ENCODE assay signal across 8 mouse cellular contexts in the genomic region with DNA sequence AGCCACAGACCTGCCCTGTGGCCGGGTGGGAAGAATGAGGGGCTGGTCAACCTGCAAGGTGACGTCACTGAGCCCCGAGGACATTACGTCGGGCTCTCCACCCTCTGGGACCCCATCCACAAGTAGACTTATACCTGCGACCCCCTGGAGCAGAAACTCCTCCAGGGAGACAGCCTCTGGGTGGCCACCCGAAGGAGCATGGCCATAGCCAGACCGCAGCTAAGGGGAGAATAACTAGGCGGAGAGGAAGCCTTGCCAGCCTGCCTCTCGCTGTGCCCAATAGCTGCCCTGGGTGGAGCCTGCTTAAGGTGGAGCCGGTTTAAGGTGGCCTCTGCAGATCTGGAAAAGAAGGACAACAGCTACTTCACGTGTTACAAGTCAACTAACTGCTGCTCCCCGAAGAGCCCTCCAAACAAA. TPM values are rescaled to one million over a fixed set of nuclear protein-coding genes. Genes with fewer than 3 reads are reported as not detected.
DNase-seq lines count a peak whose midpoint lies in the region; ATAC-seq and TF ChIP-seq lines count a peak whose summit lies in the region.

A gene (minus strand): TSS at position 270 of the 417 bp plus-strand sequence.

- 0 out of 2 replicates have a peak, but pooled peaks cover 5% of the 10 kb centered on the region for H3K9me3 ChIP-seq in heart, embryonic 12.5 days (replicated peaks)
- H3K9me3 ChIP-seq in kidney, embryonic 16.5 days (ENCODE audit: low read length), result no peaks in the 10 kb centered on the region
- H3K9me3 ChIP-seq in lung, postnatal 0 days (ENCODE audit: low read length), result no peaks in the 10 kb centered on the region
- H3K9me3 ChIP-seq in stomach, postnatal 0 days (ENCODE audit: control insufficient read depth, low read length), result no peaks in the 10 kb centered on the region

- no peak within 1 kb of the TSS for H3K27ac ChIP-seq in embryonic fibroblast, embryonic 13.5 days (ENCODE audit: insufficient read depth, low read length)
- no peak within 1 kb of the TSS for H3K27ac ChIP-seq in heart, embryonic 12.5 days (ENCODE audit: poor library complexity, severe bottlenecking)
- no peak within 1 kb of the TSS for H3K27ac ChIP-seq in kidney, embryonic 16.5 days (ENCODE audit: low read length)
- H3K27ac ChIP-seq in lung, postnatal 0 days (ENCODE audit: low read length), result no peak within 1 kb of the TSS
- 0 out of 2 replicates have a peak within 1 kb of the TSS, but pooled peaks have one; percentile 18 for H3K27ac ChIP-seq in stomach, postnatal 0 days (replicated peaks)

- H3K4me3 ChIP-seq in embryonic fibroblast, embryonic 13.5 days (ENCODE audit: insufficient read depth, low read length), result no peak within 1 kb of the TSS
- H3K4me3 ChIP-seq in heart, embryonic 12.5 days, result peak within 1 kb of the TSS; percentile 37
- H3K4me3 ChIP-seq in kidney, embryonic 16.5 days (ENCODE audit: low read length), result peak within 1 kb of the TSS; percentile 48
- peak within 1 kb of the TSS; percentile 35 for H3K4me3 ChIP-seq in lung, postnatal 0 days (ENCODE audit: low read depth, low read length)
- H3K4me3 ChIP-seq in stomach, postnatal 0 days (ENCODE audit: low read depth, low read length), result peak within 1 kb of the TSS; percentile 41

- ATAC-seq in frontal cortex, adult (ENCODE audit: low TSS enrichment), result peak; percentile 60
- ATAC-seq in heart, embryonic 12.5 days (ENCODE audit: insufficient number of reproducible peaks, low FRiP score), result peak; percentile 29; the same call in 1 of the 2 replicates
- peak; percentile 78 for ATAC-seq in kidney, embryonic 16.5 days (ENCODE audit: low FRiP score, low TSS enrichment)
- peak; percentile 85 for ATAC-seq in lung, postnatal 0 days
- peak; percentile 87 for ATAC-seq in stomach, postnatal 0 days (ENCODE audit: low FRiP score, low TSS enrichment)

- peak within 1 kb of the TSS; percentile 34; the same call in 1 of the 2 replicates for H3K9ac ChIP-seq in heart, embryonic 12.5 days
- peak within 1 kb of the TSS; percentile 57 for H3K9ac ChIP-seq in kidney, embryonic 16.5 days (replicated peaks; ENCODE audit: low read length)
- H3K9ac ChIP-seq in lung, postnatal 0 days (replicated peaks; ENCODE audit: low read depth), result 0 out of 2 replicates have a peak within 1 kb of the TSS, but pooled peaks have one; percentile 39
- peak within 1 kb of the TSS; percentile 55; the same call in 1 of the 2 replicates for H3K9ac ChIP-seq in stomach, postnatal 0 days (ENCODE audit: low read length)

- TF ChIP-seq CTCF in embryonic fibroblast, embryonic 13.5 days (IDR thresholded peaks at IDR 0.05; ENCODE audit: borderline replicate concordance, insufficient read depth, low read length), result no peak
- no peak for TF ChIP-seq CTCF in lung, postnatal 0 days (IDR thresholded peaks at IDR 0.05)
- no peak for TF ChIP-seq CTCF in stomach, postnatal 0 days (IDR thresholded peaks at IDR 0.05; ENCODE audit: low read depth)

- peak; percentile 41 for TF ChIP-seq POLR2A in embryonic fibroblast, embryonic 13.5 days (IDR thresholded peaks at IDR 0.05; ENCODE audit: low read depth, low read length)

- peak within 1 kb of the TSS; percentile 65 for H3K4me2 ChIP-seq in heart, embryonic 12.5 days
- peak within 1 kb of the TSS; percentile 55 for H3K4me2 ChIP-seq in kidney, embryonic 16.5 days (replicated peaks; ENCODE audit: low read depth, low read length)
- H3K4me2 ChIP-seq in lung, postnatal 0 days (replicated peaks; ENCODE audit: low read depth, low read length), result peak within 1 kb of the TSS; percentile 60
- H3K4me2 ChIP-seq in stomach, postnatal 0 days (replicated peaks; ENCODE audit: low read depth), result peak within 1 kb of the TSS; percentile 72

- no peak for DNase-seq in frontal cortex, postnatal 25 days (ENCODE audit: low spot score in 2 of 2)
- DNase-seq in adrenal gland, adult 8-10 months, result peak; percentile 75
- peak; percentile 64 for DNase-seq in lung, postnatal 0 days (ENCODE audit: low spot score)
- peak; percentile 79 for DNase-seq in stomach, postnatal 0 days (ENCODE audit: low spot score)

- WGBS in heart, embryonic 12.5 days, result 28% methylated on average over 13 of the region's 13 CpGs
- 20% methylated on average over 13 of the region's 13 CpGs for WGBS in kidney, embryonic 16.5 days
- WGBS in lung, postnatal 0 days, result 23% methylated on average over 13 of the region's 13 CpGs
- WGBS in stomach, postnatal 0 days, result 22% methylated on average over 13 of the region's 13 CpGs

- no peaks in the 10 kb centered on the region for H3K36me3 ChIP-seq in heart, embryonic 12.5 days
- H3K36me3 ChIP-seq in kidney, embryonic 16.5 days (ENCODE audit: insufficient read depth, low read length), result no peaks in the 10 kb centered on the region
- H3K36me3 ChIP-seq in lung, postnatal 0 days (ENCODE audit: insufficient read depth, low read length), result no peaks in the 10 kb centered on the region
- no peaks in the 10 kb centered on the region for H3K36me3 ChIP-seq in stomach, postnatal 0 days (ENCODE audit: control insufficient read depth, insufficient read depth, low read length)

- no peak for TF ChIP-seq EP300 in lung, postnatal 0 days (IDR thresholded peaks at IDR 0.05)
- no peak for TF ChIP-seq EP300 in stomach, postnatal 0 days (optimal IDR thresholded peaks at IDR 0.05)

- H3K4me1 ChIP-seq in embryonic fibroblast, embryonic 13.5 days (ENCODE audit: control insufficient read depth, insufficient read depth, low read length), result 0 out of 2 replicates have a peak, but pooled peaks cover 7% of the 10 kb centered on the region
- peaks cover under 1% of the 10 kb centered on the region; the same call in 1 of the 2 replicates for H3K4me1 ChIP-seq in heart, embryonic 12.5 days (replicated peaks)
- H3K4me1 ChIP-seq in kidney, embryonic 16.5 days (ENCODE audit: insufficient read depth, low read length), result peaks cover 10% of the 10 kb centered on the region
- H3K4me1 ChIP-seq in lung, postnatal 0 days (ENCODE audit: insufficient read depth, low read depth, low read length), result peaks cover 10% of the 10 kb centered on the region; the same call in 1 of the 2 replicates
- no peaks in the 10 kb centered on the region for H3K4me1 ChIP-seq in stomach, postnatal 0 days (replicated peaks; ENCODE audit: control insufficient read depth, insufficient read depth)

- no peaks in the 10 kb centered on the region for H3K27me3 ChIP-seq in heart, embryonic 12.5 days (replicated peaks)
- H3K27me3 ChIP-seq in kidney, embryonic 16.5 days (ENCODE audit: insufficient read depth, low read length), result no peaks in the 10 kb centered on the region
- H3K27me3 ChIP-seq in lung, postnatal 0 days (replicated peaks; ENCODE audit: insufficient read depth, low read length), result no peaks in the 10 kb centered on the region
- no peaks in the 10 kb centered on the region for H3K27me3 ChIP-seq in stomach, postnatal 0 days (ENCODE audit: control insufficient read depth, insufficient read depth, low read length)

RNA-seq across cellular contexts. Expression of the gene that starts here (rescaled TPM):
- 100 to 1,000 TPM in 1 of 4 experiments, 10 to 100 TPM in 3; 58.4 to 109 (median 76.4) TPM for total RNA-seq in adrenal gland, adult 8-10 months (2022)
- 0.46 and 0.53 TPM in 2 replicates for polyA plus RNA-seq in embryonic fibroblast, embryonic 13.5 days (2011; ENCODE audit: insufficient read length, low read depth, missing spikeins)
- 0.70 and 0.92 TPM in 2 replicates for polyA plus RNA-seq in heart, embryonic 12.5 days (2016; fragmentation: Nextera tagmentation; extraction: Ambion mirVana)
- polyA plus RNA-seq in kidney, embryonic 16.5 days (2015; fragmentation: Nextera tagmentation; extraction: Ambion mirVana), result 2.3 and 2.8 TPM in 2 replicates
- polyA plus RNA-seq in lung, postnatal 0 days (2015; fragmentation: Nextera tagmentation; extraction: Ambion mirVana), result 1.6 and 1.7 TPM in 2 replicates
- 5.3 and 5.6 TPM in 2 replicates for polyA plus RNA-seq in stomach, postnatal 0 days (2015; fragmentation: Nextera tagmentation; extraction: Ambion mirVana)

Comparison
In these comparisons a context has a peak if more than half of its experiments do, and no peak if none do; other contexts are left out.
1. Peak in ATAC-seq, H3K4me3 ChIP-seq, H3K9ac ChIP-seq and H3K4me2 ChIP-seq in heart, embryonic 12.5 days; RNA of the gene not detected or under 1 TPM.
2. ATAC-seq: peak in every context shown above with its lines; median percentile 87 in stomach, postnatal 0 days; 85 in lung, postnatal 0 days; 78 in kidney, embryonic 16.5 days; 60 in frontal cortex, adult; 29 in heart, embryonic 12.5 days.
3. DNase-seq: peak in adrenal gland, adult 8-10 months (single experiment), lung, postnatal 0 days (single experiment) and stomach, postnatal 0 days (single experiment); none in frontal cortex, postnatal 25 days (0 of 2).
4. Peak in every context shown above with its lines, with median percentiles within 50 percentile points of each other: H3K4me2 ChIP-seq and H3K9ac ChIP-seq.